Mouse (Mus musculus) embryonic stem cell, embryonic (primary cell): ENCODE data around the gene Atp6v0a4.

Experiments used
- CTCF ChIA-PET, 4 experiments: fragments of 300-600 bp in 2 of 4; fragments of 350-600 bp in 2 of 4; sonication (Branson Sonifier 250); formaldehyde crosslinking; loops; one replicate each; lab custom pipeline; 2022; ENCODE audit warnings: inconsistent platforms in 2 of 4; lab: Charles Lee
- POLR2A ChIA-PET, 4 experiments: fragments of 300-600 bp in 2 of 4; fragments of 350-600 bp in 2 of 4; sonication (Branson Sonifier 250); formaldehyde crosslinking; loops; one replicate each; lab custom pipeline; 2022; ENCODE audit warnings: antibody characterized with exemption in 4 of 4, inconsistent platforms in 1 of 4; lab: Charles Lee

Atp6v0a4 gene

DNA sequence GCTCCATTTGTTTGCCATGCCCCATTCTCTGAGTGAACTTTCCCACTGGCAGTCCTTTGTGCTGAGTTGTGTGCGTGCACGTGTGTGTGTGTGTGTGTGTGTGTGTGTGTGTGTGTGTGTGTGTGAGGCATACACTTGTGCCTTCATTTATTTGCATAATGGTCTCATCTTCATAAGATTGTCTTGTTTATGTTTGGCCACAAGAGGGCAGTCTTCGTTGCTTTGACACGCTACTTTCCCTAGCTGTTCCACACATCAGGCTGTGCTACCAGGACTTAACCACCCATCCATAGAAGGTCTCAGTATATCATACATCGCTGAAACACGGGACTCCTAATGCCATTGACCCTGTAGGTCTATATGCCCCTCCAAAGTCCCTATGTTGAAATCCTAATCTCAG, 116.9 kb downstream of the Atp6v0a4 start:
- POLR2A ChIA-PET = interaction anchor here in 3 of 4 experiments (0.6 to 1.2 kb wide), 5 partner anchors 42 to 1757 kb away, joined by 3 to 9 read pairs (median 4); no protein-coding TSS in a partner anchor
- CTCF ChIA-PET = interaction anchor here (0.6 to 2.6 kb wide), 48 partner anchors 10 to 1159 kb away, joined by 3 to 18 read pairs (median 4); no protein-coding TSS in a partner anchor
